Mouse (Mus musculus) cerebellum, adult 2 months (tissue): ENCODE data around the gene Hectd1. TPM values are rescaled to one million over a fixed set of nuclear protein-coding genes. Genes with fewer than 3 reads are reported as not detected.
A peak's percentile ranks its signal among the peaks of the same experiment; 100 is the strongest.

Experiments
- DNase-seq, 2 experiments: peaks; one replicate each; pipeline ENCODE4 v3.0.0; 2021
- H3K27ac ChIP-seq: fragments of 200-500 bp; 2 replicates; pipeline ENCODE4 v1.5.1; 2012; ENCODE audit warnings: low read length, control low read depth, inconsistent platforms; ENCODE audit not compliant: insufficient read depth
- H3K27me3 ChIP-seq: fragments of 200-500 bp; 2 replicates; pipeline ENCODE4 v1.6.1; 2012; ENCODE audit warnings: inconsistent platforms, mild to moderate bottlenecking, low read length, moderate library complexity; ENCODE audit not compliant: control insufficient read depth, insufficient read depth
- H3K4me1 ChIP-seq: fragments of 200-500 bp; 2 replicates; pipeline ENCODE4 v1.6.1; 2011; ENCODE audit warnings: low read length; ENCODE audit not compliant: control insufficient read depth, insufficient read depth
- H3K4me3 ChIP-seq: fragments of 200-500 bp; replicated peaks from 2 replicates; pipeline ENCODE3; 2011; ENCODE audit warnings: mild to moderate bottlenecking, low read depth, low read length, control low read depth; ENCODE audit not compliant: insufficient read depth
- CTCF ChIP-seq: fragments of 200-500 bp; IDR thresholded peaks from 2 replicates; pipeline ENCODE4 v1.5.1; 2011; ENCODE audit warnings: low read depth, mild to moderate bottlenecking, control low read depth, low read length, moderate library complexity, borderline replicate concordance; ENCODE audit not compliant: insufficient read depth
- POLR2A ChIP-seq: fragments of 200-500 bp; IDR thresholded peaks from 2 replicates; pipeline ENCODE4 v1.6.1; 2011; ENCODE audit warnings: low read length, control low read depth, borderline replicate concordance; ENCODE audit not compliant: insufficient read depth
- WGBS: fragments of 180-500 bp; shearing (Covaris S2); methylation state at CpG from one replicate; pipeline ENCODE4 v1.1.7; 2018; 5-methylcytosine and 5-hydroxymethylcytosine counted together
- polyA plus RNA-seq: library from polyadenylated mRNA; depleted of rRNA; stranded (reverse); fragments of >200 nt; gene quantifications from 2 replicates; pipeline ENCODE4 v1.2.3, GENCODE M21; 2012; rRNA removed

Hectd1 gene
- polyA plus RNA-seq: 39.4 and 41.9 TPM in 2 replicates

DNA sequence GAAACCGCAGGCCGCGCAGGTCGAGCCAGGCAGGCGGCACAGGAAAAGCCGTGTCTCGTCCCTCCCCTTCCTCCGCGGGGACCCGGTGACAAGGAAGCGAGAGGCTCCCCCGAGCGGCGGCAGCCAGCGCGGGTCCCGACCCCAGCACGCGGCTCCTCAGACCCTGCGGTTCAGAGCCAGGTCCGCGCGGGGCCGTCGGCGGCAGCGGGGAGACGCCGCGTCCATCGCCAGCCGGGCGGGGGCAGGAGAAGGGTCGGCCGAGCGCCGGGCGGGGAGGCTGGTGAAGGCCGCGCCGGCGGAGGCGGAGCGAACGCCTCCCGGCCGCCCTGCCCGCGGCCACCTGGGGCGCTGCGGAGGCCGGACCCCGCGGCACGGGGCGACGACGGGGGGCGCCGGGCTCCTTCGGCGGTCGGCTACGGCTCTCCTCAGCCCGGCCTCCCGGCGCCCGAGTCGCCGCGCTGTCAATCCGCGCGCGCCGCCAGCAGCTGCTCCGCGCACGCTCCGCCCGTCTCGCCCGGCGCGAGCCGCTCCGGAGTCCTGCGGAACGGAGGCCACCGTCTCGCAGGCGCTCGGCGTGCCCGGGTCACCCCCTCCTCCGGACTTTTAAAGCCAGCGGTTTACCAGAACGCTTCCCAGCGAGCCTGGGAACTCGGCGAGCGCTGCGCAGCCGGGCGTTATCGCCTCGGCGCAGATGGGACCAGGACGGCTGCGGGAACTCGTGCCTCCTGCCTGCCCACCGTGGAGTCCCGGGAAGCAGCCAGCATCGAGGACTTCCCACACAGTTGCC, at the start of gene Hectd1:
Hectd1 (minus strand) TSS at position 247 of the 787 bp plus-strand sequence.
- peak within 1 kb of the TSS; percentile 93 for H3K27ac ChIP-seq
- TF ChIP-seq CTCF: 0 out of 2 replicates have a peak, but pooled peaks have one; percentile 2
- peak; percentile 33; the same call in 1 of the 2 replicates for TF ChIP-seq POLR2A
- WGBS: 1% methylated on average over 111 of the region's 114 CpGs

GRCm38 (mm10) chr12:51871446-51872144, 42.3 kb upstream of the Hectd1 start:
- no peak overlapping the region for H3K4me3 ChIP-seq
- H3K4me1 ChIP-seq: peaks cover under 1% of the 10 kb centered on the region
- no peak for DNase-seq

More for the DNA sequence above, at the start of gene Hectd1:
- Histone ChIP-seq H3K4me3 (peak within 1 kb of the TSS; percentile 67), H3K27me3 (no peaks in the 10 kb centered on the region), H3K4me1 (peaks cover 2% of the 10 kb centered on the region; the same call in 1 of the 2 replicates)
- DNase-seq: peak; percentile 83 to 91

DNA sequence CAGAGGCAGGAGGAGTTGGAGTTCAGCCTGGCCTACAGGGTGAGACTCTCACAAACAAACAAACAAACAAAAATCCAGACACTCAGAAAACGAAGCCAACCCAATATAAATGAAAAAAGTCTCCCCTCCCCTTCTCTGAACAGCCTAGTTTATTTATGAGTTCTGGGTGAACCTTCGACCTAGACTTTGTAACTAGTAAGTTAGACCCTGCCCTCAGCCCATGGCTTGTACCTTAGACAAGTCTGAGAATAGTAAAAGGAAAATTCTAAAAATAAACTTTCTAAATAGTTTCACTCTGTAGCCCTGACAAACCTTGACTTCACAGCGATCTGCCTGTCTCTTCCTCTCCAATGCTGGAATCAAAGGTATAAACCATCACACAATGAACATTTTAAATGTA, 40.2 kb upstream of the Hectd1 start:
- whole genome bisulfite sequencing: 81% methylated on average over 3 of the region's 3 CpGs
- peaks cover 8% of the 10 kb centered on the region for H3K4me1 ChIP-seq
- TF ChIP-seq POLR2A (no peak), CTCF (no peak)
- H3K27me3 ChIP-seq: no peaks in the 10 kb centered on the region
- no peak overlapping the region for H3K27ac ChIP-seq
- no peak overlapping the region for H3K4me3 ChIP-seq
- DNase-seq: no peak

More at GRCm38 (mm10) chr12:51871446-51872144, 42.3 kb upstream of the Hectd1 start:
- no peak for TF ChIP-seq POLR2A
- TF ChIP-seq CTCF: no peak
- 71% methylated on average over 11 of the region's 11 CpGs for WGBS
- Histone ChIP-seq H3K27me3 (no peaks in the 10 kb centered on the region), H3K27ac (no peak overlapping the region)

GRCm38 (mm10) chr12:51867076-51867475, 37.7 kb upstream of the Hectd1 start:
- Histone ChIP-seq H3K27ac (no peak overlapping the region), H3K4me3 (no peak overlapping the region), H3K27me3 (no peaks in the 10 kb centered on the region), H3K4me1 (peaks cover 8% of the 10 kb centered on the region)
- 76% methylated on average over 8 of the region's 8 CpGs for WGBS
- TF ChIP-seq POLR2A (no peak), CTCF (no peak)
- DNase-seq: no peak

- H3K27ac ChIP-seq: no peak overlapping the region
- H3K4me3 ChIP-seq: no peak overlapping the region
- TF ChIP-seq POLR2A (no peak), CTCF (no peak)
- no peaks in the 10 kb centered on the region for H3K27me3 ChIP-seq
- DNase-seq: peak in 1 of 2 experiments; percentile 12
- peaks cover 8% of the 10 kb centered on the region for H3K4me1 ChIP-seq
- WGBS: 33% methylated on average over 13 of the region's 13 CpGs
These were observed 37.0 kb upstream of the Hectd1 start for GRCm38 (mm10) chr12:51866226-51866910.

GRCm38 (mm10) chr12:51865790-51866179, 36.4 kb upstream of the Hectd1 start:
- DNase-seq: no peak
- H3K27ac ChIP-seq: no peak overlapping the region

GRCm38 (mm10) chr12:51865061-51865789, 35.9 kb upstream of the Hectd1 start:
- DNase-seq: no peak
- Histone ChIP-seq H3K27me3 (no peaks in the 10 kb centered on the region), H3K4me1 (peaks cover 8% of the 10 kb centered on the region), H3K27ac (no peak overlapping the region), H3K4me3 (no peak overlapping the region)
- WGBS: 52% methylated on average over 9 of the region's 9 CpGs
- no peak for TF ChIP-seq POLR2A
- TF ChIP-seq CTCF: no peak

More at GRCm38 (mm10) chr12:51865790-51866179, 36.4 kb upstream of the Hectd1 start:
- WGBS: 40% methylated on average over 4 of the region's 4 CpGs
- no peaks in the 10 kb centered on the region for H3K27me3 ChIP-seq
- TF ChIP-seq POLR2A (no peak), CTCF (no peak)
- H3K4me3 ChIP-seq: no peak overlapping the region
- peaks cover 8% of the 10 kb centered on the region for H3K4me1 ChIP-seq
